Mouse (Mus musculus) kidney, adult 9 months (tissue): Measurements from ENCODE around the gene Hoxa11.

ENCODE experiments used
- DNase-seq: peaks from one replicate; pipeline ENCODE4 v3.0.0; 2022

Hoxa11 gene

DNA sequence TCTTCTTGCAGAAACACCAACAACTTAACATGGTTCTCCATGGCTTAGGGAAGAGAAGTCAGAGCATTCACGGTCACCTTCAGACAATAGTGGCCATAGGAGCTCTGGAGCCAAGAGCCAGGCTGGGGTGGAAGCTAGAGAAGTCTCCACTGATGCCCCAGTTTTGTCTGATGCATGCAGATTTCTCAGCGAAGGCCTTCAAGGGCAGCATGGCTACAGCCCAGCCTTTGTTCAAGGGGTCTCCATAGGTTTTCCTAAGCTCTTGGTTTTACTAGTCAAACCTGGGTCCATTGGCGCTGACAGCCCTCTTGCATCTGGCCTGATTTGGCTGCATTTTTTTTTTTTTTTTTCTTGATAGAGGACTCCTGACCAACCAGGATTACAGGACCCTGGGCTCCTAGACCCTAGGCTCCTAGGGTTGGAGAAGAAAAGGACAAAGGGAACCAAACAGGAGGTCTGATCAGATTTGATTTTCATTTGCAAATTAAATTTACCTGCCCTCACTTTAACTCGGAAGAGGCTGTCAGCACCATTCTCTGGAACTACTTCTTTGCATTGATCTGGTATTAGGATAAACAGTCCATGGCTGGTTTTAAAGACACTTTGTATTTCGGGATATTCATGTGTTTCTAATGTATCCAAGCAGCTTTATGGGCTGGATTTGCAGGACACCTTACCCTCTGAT, 18.6 kb upstream of the Hoxa11 start:
- DNase-seq = no peak

DNA sequence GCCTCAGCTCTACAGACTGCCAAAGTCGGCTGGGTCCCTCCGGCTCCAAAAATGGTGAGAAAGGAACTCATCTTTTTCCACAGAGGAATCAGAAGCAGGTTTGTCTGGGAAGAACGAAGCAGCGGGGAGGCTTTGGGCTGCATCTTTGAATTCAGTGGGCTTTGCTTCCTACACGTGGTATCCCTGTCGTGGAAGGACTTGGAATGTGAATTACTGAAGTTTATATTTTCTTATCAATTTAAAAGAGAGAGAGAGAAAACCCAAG, 17.6 kb upstream of the Hoxa11 start:
- DNase-seq = no peak

DNA sequence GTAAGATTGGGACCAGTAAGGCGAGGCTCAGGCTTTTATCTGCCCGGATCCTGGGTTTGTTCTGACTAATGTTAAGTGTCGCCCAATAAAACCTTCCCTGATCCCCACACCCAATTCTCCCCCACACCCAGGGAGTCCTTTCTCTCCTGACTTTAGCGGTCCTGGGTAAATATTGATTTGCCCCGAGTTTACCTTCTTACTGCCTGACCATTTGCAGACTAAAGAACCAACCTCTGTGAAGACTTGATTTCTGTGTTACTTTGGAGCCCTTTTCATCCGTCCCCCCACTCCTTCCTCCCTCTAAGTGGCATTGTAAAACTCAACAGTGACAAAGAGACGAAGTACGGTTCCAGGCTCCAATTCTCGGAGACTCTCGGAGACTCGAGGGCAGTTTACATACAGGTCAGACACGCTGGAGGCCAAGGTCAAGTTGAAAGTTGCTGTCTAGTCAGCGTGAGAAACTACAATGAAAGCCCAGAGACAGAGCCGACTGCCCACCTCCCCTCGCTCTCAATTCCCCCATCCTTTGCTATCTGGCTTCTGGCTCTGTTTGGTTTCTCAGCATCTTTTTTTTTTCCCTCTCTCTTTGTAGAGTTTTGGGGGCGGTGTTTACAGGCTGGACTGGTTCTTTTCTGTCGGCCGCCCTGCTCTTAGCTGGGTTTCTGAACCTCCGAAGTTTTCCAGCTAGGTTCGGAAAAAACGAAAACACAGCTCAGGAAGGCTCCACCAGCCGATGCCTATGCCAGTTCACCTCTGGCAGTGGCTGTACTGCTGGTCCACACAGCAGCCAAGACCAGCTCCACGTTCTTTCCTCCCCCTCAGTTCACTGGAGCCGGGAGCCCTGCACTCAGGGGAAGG, 17.1 kb upstream of the Hoxa11 start:
- DNase-seq = no peak

DNA sequence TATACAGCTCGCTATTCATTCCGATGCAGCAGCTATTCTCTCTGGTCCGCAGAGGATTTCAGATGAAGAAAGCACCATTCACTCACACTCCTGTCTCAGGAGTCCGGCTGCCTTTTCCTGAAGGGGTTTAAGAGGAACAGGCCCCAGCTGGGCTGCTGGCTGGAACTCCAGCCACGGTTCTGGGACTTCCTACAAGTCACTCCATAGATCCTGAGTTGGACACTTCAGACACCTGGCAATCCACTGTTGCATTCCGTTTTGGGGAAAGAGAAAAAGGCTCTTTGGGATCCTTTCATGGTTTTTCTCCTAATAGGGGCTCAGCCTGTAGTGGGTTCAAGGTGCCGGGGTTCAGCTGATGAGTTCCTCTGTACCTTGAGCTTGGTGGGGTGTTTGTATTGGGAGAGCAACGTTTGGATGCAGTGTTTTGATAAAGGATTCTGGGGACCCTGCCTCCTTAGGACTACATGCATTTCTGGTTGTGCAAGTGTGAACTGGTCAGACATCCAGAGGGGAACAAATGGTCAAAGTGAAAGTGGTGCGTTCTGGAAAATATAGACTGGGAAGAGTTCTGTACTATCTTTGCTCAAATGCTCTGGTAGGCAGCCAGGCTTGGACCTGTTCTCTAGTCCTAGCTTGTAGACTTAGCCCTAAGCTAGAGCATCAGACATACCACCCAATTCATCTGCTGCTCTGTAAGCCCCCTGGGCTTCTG, 16.3 kb upstream of the Hoxa11 start:
- no peak for DNase-seq

DNA sequence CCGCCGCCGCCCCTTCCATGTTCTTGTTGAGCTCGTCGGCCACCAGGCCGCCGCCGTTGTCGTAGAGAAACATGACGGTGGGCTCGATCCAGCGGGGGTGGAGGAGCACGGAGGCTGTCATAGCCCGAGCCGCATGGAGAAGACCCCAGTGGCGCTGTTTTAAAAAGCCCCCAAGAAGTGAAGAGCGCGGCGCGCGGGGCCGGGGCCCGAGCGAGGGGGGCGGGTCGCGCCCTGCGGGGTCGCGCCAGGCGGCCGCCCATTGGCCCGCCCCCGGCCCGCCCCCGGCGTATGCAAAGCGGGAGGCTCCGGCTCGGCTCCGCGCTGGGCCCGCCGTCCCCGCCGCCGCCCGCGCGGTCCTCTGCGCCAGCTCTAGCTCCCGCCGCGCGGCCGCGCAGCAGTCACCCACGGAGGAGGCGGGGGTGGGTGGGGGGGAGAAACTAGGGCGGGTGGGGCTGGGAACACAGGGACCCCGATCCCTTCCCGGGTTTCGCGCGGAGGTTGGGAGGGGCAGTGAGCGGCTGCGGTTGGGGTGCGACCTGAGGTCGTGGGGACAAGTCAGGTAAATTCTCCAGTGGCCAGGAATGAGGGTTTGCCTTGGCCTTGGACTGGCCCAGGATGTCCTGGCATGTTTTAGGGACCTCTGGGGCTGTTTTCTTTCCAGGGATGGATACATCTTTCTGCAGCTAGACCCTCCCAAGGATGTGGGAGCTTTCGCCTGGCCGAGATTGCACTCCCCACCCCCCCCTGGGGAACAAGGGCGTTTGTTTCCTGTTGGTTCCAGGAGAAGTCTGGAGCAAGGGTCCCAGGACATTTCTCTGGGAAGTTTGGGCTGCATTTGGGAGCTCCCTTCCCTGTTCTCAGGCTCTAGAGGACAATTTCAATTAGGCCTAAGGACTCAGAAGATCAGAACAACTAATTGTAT, 15.3 kb upstream of the Hoxa11 start, which contains the start of gene Hoxa13:
TSS of gene Hoxa13 (minus strand) at position 227 of the 922 bp plus-strand sequence.
- no peak for DNase-seq

DNA sequence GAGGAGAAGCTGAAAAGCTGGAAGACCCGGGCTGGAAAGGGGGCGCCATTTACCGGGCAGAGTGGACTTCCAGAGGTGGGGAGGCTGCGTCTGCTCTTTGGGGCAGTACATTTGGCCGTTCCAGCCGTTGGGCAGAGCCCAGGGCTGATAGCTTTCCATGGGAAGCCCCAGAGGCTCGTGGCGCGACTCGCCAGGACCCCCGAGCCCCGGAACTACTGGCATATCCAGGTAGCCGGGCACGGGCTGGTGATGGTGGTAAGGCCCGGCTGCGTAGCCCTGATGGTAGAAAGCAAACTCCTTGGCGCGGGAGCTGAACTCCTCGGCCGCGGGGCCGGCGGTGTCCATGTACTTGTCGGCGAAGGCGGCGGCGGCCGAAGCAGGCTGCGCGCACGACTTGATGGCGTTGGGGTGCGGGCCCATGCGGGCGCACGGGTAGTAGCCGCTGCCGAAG, 14.2 kb upstream of the Hoxa11 start:
- DNase-seq = no peak

DNA sequence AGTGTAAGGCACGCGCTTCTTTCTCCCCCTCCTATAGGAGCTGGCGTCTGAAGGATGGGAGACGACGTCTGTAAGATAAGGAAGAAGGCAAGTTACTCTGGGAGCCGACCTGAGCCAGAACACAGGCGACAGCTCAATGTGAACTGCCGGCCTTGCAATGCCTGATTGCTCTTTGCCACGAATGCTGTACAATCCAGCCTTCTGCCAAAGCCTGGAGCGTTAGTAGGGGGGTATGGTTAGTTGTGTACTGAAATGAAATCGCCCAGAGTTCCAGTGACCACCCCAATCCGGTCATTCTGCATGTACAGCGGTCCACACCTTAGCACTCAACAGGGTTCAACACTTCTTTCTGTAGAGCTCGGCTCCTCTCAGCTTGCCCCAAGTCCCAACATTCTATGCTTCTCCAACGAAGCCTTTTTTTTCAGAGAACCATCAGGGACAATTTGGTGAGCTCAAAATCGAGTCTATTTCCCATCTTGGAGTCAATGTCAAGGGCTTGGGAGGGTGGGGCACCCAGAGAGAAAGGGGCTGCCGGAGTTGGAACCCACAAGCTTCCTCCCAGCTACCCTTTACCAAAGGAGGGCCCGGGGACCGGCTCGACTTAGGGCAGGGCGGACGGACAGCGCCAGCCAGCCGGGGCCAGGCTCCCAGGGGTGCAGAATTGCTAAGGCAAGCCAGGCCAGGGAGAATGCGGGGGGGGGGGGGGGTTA, 13.6 kb upstream of the Hoxa11 start:
- no peak for DNase-seq

DNA sequence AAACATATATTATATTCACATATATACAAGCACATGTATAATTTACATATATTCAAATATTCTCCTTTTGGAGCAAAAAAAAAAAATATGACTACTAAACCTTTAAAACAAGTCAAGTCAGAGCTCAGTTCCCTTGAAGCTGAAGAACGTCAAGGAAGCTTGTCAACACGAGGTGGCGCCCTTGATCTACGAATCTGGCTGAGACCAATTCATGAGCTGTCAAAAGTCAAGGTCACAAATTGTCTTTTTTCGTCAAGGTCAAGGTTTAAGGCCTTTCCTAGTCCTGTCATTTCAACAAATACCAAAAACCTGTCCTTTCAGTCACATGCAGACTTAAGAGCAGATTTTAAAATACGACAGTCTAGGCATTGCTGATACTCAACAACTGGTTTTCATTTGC, 11.3 kb upstream of the Hoxa11 start:
- DNase-seq = peak; percentile 90

DNA sequence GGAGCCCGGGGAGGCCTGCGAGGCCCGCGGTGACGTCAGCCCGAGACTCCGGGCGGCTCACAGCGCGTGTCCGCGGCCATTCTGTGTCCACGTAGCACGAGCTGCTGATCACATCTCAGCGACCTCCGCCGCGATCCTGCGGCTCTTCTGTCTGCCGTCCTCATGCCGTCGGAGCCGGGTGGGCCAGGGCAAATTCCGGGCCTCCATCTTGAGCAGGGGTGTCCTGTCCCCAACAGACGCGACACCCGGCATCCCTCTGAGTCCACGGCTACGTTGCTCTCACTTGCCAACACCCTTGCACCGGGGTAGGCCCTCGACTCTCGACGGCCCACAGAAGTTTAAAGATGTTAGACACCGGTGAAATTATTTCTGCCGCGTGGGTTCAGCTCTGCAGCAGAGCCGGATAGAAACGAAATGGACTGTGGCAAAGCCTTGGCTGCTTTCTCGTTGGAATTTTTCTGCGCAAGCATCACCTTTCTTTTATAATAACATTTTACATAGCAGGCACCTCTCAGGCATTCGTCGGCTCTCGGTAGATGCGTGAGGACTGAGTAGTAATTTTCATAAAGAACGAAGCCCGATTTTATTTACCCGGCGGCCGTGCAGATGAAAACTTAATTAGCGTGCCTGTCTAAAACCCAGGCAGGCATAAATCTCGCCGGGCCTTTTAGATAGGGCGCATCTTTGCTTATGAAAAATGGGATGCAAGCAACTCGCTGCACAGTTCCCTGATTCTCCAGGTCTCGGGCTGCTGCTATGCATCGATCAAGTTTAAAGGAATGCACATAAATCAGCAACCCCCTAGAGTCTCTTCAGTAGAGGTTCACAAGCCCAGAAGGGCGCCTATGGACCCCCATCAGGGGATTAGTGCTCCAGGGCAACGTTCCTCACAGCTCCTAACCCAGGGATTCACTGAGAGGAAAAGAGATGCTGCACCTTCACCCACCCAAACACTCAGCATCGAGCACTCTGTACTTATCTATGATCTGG, 8.2 kb upstream of the Hoxa11 start:
- DNase-seq = no peak

DNA sequence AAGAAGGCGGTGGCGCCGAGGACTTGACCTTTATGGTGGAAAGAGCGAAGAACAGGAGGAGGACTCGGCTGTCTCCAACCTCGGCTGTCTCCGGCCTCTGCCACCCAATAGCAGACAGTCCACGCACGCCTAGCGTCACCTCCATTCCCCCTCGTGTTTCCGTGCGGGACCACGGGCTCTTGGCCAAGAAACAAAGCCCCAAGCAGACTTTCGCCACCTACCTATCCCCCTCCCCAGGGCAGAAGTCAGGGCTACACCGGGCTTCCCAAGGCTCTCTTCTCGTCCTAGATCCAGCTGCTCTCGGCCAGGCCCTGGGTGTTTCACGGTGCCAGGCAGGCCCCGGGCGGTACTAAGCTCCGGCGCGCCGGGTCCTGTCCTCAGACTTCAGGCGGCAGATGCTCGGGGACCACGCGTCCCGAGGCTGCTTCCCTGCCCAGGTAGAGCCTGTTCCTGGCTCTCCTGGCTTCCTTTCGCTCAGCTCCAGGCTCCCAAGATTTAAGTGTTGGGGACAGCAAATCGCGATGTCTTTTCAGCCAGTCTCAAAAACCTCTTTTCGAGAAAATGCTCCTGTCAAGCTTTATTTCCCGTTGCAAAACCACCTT, 7.3 kb upstream of the Hoxa11 start:
- DNase-seq = no peak

DNA sequence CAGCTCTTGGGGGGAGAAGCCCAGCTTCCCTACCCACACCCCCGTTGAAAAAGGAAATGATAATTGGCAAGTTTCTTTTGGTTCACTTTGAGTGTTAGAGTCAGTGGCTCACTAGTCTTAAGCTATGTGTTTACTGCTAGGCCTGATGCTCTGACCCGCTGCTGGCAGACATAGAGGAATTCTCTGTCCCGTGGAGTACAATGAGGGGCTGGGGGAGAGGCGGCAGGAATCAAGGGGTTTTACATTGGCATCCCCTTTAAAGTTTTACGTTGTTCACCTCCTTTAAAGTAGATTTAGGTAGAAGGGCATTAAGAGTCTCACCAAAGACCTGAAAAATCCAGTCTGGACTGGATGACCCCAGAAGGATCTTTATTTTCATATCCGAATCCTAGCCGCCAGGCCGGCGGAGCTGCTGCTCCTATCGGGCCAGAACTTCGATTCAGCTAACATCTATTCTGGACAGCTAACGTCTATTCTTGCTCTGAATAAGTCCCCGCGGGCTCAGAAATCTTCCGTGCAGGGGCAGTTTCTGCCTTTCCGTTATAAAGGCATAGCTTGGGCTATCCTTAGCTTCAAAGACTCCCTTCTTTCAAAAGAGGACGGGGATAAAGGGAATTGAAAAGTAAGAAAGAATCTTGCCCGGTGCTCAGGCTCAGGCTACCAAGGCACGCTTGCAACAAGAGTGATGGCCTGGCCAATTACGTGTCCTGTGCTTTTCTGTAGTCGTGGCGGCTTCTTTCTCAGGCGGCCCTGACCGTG, 6.6 kb upstream of the Hoxa11 start:
- DNase-seq = no peak

DNA sequence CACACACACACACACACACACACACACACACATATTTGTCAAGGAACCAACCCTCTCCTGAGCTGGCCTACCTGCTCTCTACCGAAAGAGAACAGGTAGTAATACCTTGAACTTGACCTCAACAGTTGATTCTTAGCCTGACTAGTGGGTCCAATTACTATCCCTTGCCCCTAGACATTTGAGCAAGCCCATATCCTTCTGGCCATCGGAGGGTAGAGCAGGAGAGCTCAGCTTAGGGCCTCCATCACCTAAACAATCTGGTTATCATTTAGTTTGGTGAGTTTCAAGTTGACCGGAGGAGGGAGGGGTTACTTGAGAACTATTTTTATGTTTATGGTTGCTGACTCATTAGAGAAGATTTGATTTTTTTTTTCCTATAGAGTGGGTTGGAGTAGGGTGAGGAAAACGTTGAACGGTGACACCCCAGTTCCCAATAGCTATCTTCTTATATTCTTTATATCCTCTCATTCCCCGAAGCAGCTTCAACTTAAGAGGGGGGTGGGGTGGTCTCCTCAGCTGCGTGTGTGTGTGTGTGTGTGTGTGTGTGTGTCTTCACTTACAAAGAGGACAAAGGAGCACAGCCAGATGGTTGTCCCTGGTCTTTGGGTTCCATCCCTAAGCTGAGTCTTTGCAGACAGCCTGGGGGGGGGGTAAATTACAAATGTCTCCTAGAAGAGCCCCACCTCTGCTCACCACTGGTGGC, 5.7 kb upstream of the Hoxa11 start:
- DNase-seq = no peak

DNA sequence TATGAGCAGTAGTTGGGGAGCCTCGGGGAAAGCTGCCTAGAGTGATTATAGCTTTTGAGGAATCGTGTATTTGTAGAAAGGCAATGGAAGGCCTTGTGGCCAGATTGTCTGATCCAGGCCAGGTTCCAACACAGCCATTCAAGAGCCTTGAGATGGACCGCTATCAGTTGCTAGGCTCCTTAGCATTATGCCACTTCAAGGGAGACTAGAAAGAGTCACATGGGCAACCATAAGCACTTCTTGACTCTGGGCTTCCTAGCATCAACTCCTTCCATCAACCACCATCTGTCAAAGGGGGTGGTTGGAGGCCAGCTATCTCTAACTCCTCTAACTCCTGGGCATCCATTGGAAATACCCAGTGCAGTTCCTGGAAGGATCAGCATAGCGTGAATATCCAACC, 4.2 kb upstream of the Hoxa11 start:
- no peak for DNase-seq

DNA sequence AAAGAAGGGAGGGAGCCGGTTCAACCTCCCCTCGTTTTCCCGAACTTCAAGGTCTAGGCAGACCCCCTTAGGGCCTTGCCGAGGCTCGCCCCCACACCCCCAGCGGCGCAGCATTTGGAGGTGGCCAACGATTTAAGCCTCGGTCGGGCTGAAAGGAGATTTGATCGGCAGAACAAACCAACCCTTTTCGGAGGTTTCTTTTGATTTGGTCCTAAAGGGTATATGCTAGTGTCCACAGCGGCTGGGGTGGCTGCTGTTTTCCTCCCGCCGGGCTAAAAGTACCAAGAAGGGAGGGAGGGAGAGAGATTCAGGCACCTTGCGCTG, 3.8 kb upstream of the Hoxa11 start:
- DNase-seq = no peak

DNA sequence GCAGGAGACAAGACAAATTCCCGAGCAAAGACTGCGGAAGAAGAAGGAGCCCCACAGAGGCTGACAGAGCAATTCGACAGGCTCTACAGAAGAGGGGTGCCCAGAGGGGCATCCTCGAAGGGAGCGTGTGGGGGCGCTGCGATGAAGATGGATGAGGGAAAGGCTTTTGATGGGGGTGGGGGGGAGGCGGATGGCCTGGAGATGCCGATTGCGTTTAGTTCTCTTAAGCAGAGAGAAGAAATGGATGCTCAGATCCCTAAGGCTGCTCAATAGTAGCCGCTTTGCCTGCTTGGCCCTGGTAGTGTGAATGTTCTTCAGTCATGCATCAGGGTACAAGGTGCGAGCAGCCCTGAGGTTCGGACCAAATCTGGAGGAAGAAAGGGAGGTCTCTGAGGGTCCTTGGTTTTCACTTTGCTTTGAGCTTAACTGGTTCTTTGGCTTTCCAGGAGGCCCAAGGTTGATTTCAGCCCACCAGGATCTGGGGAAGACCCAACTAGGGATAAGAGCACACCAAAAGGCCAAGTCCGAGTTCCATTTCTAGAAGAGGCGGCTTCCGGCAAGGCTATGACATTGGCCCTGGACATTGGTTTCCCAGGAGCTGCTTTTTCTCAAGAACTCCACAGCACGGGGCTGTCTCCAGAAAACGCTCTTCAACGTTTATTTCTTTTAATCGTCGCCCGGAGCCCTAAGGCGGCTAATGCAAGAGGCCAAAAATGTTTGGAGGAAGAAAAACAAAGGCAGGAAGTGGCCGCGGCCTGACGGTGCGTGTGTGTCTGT, 3.2 kb upstream of the Hoxa11 start:
- DNase-seq = no peak

DNA sequence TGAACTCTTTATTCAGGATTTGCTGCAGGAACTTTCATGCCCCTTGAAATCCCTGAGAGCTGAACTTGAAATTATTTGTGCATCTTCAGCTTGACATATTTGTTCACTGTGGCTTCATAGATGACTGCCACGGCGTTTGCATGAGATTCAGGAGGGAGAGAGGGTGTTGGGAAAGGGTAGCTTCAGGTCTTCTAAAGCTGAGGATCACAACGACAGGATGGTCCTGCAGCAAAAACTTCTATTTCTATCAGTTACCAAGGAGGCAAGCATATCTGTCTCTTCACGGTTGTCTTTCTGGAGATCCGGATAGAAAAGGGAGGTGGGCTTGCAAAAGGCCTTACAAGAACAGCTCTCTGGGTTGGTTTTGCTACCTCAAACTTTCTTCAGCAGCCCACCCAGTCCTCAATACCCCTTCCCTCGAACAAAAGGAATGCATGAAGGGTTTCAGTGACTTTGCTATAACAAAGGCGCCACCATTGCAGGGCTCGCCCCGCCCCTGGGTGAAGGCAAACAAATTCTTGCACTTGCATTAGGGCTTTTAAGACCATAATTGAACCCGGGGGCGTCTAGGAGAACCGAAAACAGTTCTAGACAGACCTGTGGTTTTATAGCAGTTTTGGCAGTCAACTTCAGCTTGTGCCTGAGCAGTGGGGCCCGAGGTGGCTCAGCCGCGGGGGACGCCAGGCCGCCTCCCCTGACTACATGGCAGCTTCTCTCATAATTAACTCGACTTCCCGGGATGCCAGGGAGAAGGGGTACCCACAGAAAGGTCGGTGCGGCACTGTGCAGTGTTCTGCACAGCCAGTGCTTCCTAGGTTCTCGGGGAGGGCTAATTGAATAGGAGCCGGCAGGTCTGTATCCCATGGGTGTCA, 2.4 kb upstream of the Hoxa11 start:
- no peak for DNase-seq

DNA sequence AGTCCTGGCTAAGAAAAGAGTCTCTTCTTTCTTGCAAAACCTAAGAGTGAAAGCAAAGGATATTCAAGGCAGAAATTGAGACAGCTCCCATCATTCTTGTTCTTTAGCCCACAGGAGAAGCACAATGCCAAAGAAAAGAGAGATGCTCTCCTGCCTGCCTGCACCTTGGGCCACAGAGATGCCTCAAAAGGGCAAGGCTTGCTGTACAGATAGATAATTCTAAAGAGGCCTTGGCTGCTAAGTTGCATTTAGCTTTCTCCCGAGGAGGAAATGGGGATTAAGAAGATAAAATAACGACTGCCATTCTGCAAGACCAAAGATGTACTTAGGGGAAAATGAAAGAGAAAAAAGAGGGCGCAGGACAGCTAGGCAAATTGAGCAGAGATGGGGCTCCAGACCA, 1.3 kb upstream of the Hoxa11 start:
- no peak for DNase-seq
